Mouse (Mus musculus) stomach, postnatal 0 days (tissue): Measurements from ENCODE around the gene Gata1.

Experiments
- CTCF ChIP-seq: IDR thresholded peaks from 2 replicates; pipeline ENCODE4 v1.5.1; 2016; ENCODE audit warnings: antibody characterized with exemption, low read depth, mild to moderate bottlenecking, moderate library complexity
- EP300 ChIP-seq: optimal IDR thresholded peaks from 2 replicates; pipeline ENCODE3; 2016; ENCODE audit warnings: antibody characterized with exemption

GRCm38 (mm10) chrX:8024795-8025194 lies 46.9 kb upstream of the Gata1 start:
- peak; percentile 14; the same call in 1 of the 2 replicates for TF ChIP-seq CTCF
- TF ChIP-seq EP300 = no peak
